9 mouse cellular contexts compared by ENCODE assay signal in the genomic region with DNA sequence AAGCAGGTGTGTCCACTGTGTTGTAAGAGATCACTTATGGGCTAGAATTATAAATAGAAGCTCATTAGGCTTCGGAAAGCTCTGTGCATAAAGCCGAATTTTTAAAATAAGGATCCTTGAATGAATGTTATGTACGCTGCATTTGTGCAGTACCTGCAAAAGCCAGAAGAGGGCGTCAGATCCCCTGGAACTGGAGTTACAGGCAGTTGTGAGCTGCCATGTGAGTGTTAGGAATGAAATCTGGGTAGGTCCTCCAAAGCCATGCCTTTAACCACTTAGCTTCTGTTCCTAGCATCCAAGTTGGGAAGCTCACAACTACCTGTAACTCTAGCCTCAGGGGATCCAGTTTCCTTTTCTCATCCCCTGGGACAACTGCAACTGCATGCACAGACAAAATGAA.
DNase-seq lines count a peak whose midpoint lies in the region.
"Had no signal": no experiment of that assay in that cellular context is flagged by ENCODE, and none has a peak within 500 bp of the region (broad histone marks: within the 10 kb centered on the region; RNA-seq: fewer than 3 reads in every experiment).

No protein-coding gene starts in this region.

- no peaks in the 10 kb centered on the region for H3K9me3 ChIP-seq in heart, embryonic 10.5 days
- H3K9me3 ChIP-seq: neural tube, embryonic 13.5 days had no signal

- DNase-seq in heart, adult 11 months = peak; percentile 83
- DNase-seq in heart, embryonic 10.5 days (ENCODE audit: low spot score) = no peak
- DNase-seq in 416B (ENCODE audit: low read depth) (peak; percentile 75), R1 (ENCODE audit: low read depth, low spot score) (peak; percentile 87)
- peak; percentile 55 to 75 for DNase-seq in kidney, postnatal 25 days
- peak; percentile 53 to 74 for DNase-seq in spleen, postnatal 14 days (ENCODE audit: low spot score in 2 of 2)
- DNase-seq in urinary bladder, postnatal 25 days (ENCODE audit: low spot score) = no peak
- DNase-seq in c-Kit-positive CD71-positive TER-119-positive erythroid progenitor cells, embryonic 14.5 days (ENCODE audit: low spot score) = no peak

- H3K27ac ChIP-seq in heart, embryonic 10.5 days = no peak overlapping the region
- H3K27ac ChIP-seq: neural tube, embryonic 13.5 days had no signal

- H3K36me3 ChIP-seq in heart, embryonic 10.5 days = no peaks in the 10 kb centered on the region
- H3K36me3 ChIP-seq: neural tube, embryonic 13.5 days had no signal

- H3K4me1 ChIP-seq in heart, embryonic 10.5 days = 0 out of 2 replicates have a peak, but pooled peaks cover 6% of the 10 kb centered on the region

- H3K27me3 ChIP-seq in heart, embryonic 10.5 days (ENCODE audit: insufficient read depth, poor library complexity, severe bottlenecking) = no peaks in the 10 kb centered on the region
- H3K27me3 ChIP-seq: neural tube, embryonic 13.5 days had no signal

- WGBS in heart, embryonic 10.5 days = 61% methylated on average over 4 of the region's 4 CpGs

- H3K4me3 ChIP-seq in heart, embryonic 10.5 days = no peak overlapping the region
- H3K4me3 ChIP-seq: neural tube, embryonic 13.5 days had no signal

Comparison
In these comparisons a context has a peak if more than half of its experiments do, and no peak if none do; other contexts are left out.
1. DNase-seq: peak in heart, adult 11 months (single experiment), 416B (single experiment), R1 (single experiment), kidney, postnatal 25 days (2 of 2) and spleen, postnatal 14 days (2 of 2); none in heart, embryonic 10.5 days (single experiment), urinary bladder, postnatal 25 days (single experiment) and c-Kit-positive CD71-positive TER-119-positive erythroid progenitor cells, embryonic 14.5 days (single experiment).